ENCODE assay signal across 9 mouse cellular contexts in genomic region chr9:48837181-48837580, GRCm38 (mm10). TPM values are rescaled to one million over a fixed set of nuclear protein-coding genes. Genes with fewer than 3 reads are reported as not detected.
A peak's percentile ranks its signal among the peaks of the same experiment; 100 is the strongest.
DNase-seq lines count a peak whose midpoint lies in the region; ATAC-seq lines count a peak whose summit lies in the region.
"Had no signal": no experiment of that assay in that cellular context is flagged by ENCODE, and none has a peak within 500 bp of the region (broad histone marks: within the 10 kb centered on the region; RNA-seq: fewer than 3 reads in every experiment).

No protein-coding gene starts in this region.

- H3K9me3 ChIP-seq in heart, embryonic 11.5 days (replicated peaks; ENCODE audit: control insufficient read depth, low read length) = no peaks in the 10 kb centered on the region
- no peaks in the 10 kb centered on the region for H3K9me3 ChIP-seq in midbrain, embryonic 10.5 days (replicated peaks)

- H3K4me1 ChIP-seq in heart, embryonic 11.5 days (ENCODE audit: control insufficient read depth, insufficient read depth, low read length) = peaks cover 17% of the 10 kb centered on the region; the same call in 1 of the 2 replicates
- peaks cover 70% of the 10 kb centered on the region for H3K4me1 ChIP-seq in midbrain, embryonic 10.5 days

- no peaks in the 10 kb centered on the region for H3K36me3 ChIP-seq in heart, embryonic 11.5 days (ENCODE audit: control insufficient read depth, insufficient read depth, low read length)
- peaks cover 16% of the 10 kb centered on the region for H3K36me3 ChIP-seq in midbrain, embryonic 10.5 days

- ATAC-seq in cerebellum, adult (ENCODE audit: insufficient number of reproducible peaks, low FRiP score, low TSS enrichment) = no peak
- no peak for ATAC-seq in heart, embryonic 11.5 days (replicated peaks; ENCODE audit: insufficient number of reproducible peaks, low FRiP score, low TSS enrichment)

- no peak overlapping the region for H3K9ac ChIP-seq in heart, embryonic 11.5 days (ENCODE audit: low read depth, low read length)

- H3K27me3 ChIP-seq in heart, embryonic 11.5 days (ENCODE audit: control insufficient read depth, insufficient read depth, low read length) = peaks cover 60% of the 10 kb centered on the region
- H3K27me3 ChIP-seq in midbrain, embryonic 10.5 days (ENCODE audit: low read depth, poor library complexity, severe bottlenecking) = peaks cover 61% of the 10 kb centered on the region

- DNase-seq in cerebellum, adult 11 months = peak; percentile 29
- DNase-seq in cerebellum, postnatal 25 days = peak; percentile 39 to 45
- peak; percentile 33 for DNase-seq in kidney, postnatal 10 days
- peak; percentile 60 for DNase-seq in midbrain, embryonic 10.5 days (ENCODE audit: low spot score)
- no peak for DNase-seq in frontal cortex, postnatal 10 days (ENCODE audit: low spot score in 2 of 2)
- no peak for DNase-seq in thymus, postnatal 0 days (ENCODE audit: low spot score)

- H3K27ac ChIP-seq in heart, embryonic 11.5 days (ENCODE audit: low read depth, low read length) = no peak overlapping the region
- H3K27ac ChIP-seq in midbrain, embryonic 10.5 days (replicated peaks) = peak overlapping the region; percentile 92
- H3K27ac ChIP-seq: macrophage had no signal

- H3K4me2 ChIP-seq in heart, embryonic 11.5 days = peak overlapping the region; percentile 100

- peak overlapping the region; percentile 51; the same call in 1 of the 2 replicates for H3K4me3 ChIP-seq in heart, embryonic 11.5 days (ENCODE audit: low read depth, low read length)
- peak overlapping the region; percentile 97 for H3K4me3 ChIP-seq in midbrain, embryonic 10.5 days

- 3% methylated on average over 14 of the region's 14 CpGs for WGBS in heart, embryonic 11.5 days (ENCODE audit: insufficient replicate concordance)
- 1% methylated on average over 14 of the region's 14 CpGs for WGBS in midbrain, embryonic 10.5 days

RNA-seq across cellular contexts. Expression of gene Zbtb16, which starts 1.2 kb away (rescaled TPM):
- 0.57 and 0.75 TPM in 2 replicates for polyA plus RNA-seq in heart, embryonic 11.5 days (2014; fragmentation: Nextera tagmentation; extraction: Ambion mirVana)
- polyA plus RNA-seq in midbrain, embryonic 10.5 days (2016; fragmentation: Nextera tagmentation; extraction: Ambion mirVana) = 39.8 and 48.1 TPM in 2 replicates
- 1.4 and 1.6 TPM in 2 replicates for polyA plus RNA-seq in thymus, postnatal 0 days (2015; fragmentation: Nextera tagmentation; extraction: Ambion mirVana)

Comparison
In these comparisons a context has a peak if more than half of its experiments do, and no peak if none do; other contexts are left out.
1. DNase-seq: peak in cerebellum, adult 11 months (single experiment), cerebellum, postnatal 25 days (2 of 2), kidney, postnatal 10 days (single experiment) and midbrain, embryonic 10.5 days (single experiment); none in frontal cortex, postnatal 10 days (0 of 2) and thymus, postnatal 0 days (single experiment).
2. RNA of gene Zbtb16, which starts 1.2 kb away (polyA plus RNA-seq): 39.8 to 48.1 TPM in midbrain, embryonic 10.5 days; 1.4 to 1.6 TPM in thymus, postnatal 0 days and 0.57 to 0.75 TPM in heart, embryonic 11.5 days; every median in the first group is over 10 times any median in the second.